Mouse (Mus musculus) lung, adult 2 months (tissue): ENCODE measurements around the gene Sh3kbp1.

Experiments
- CTCF ChIP-seq: fragments of 200-500 bp; IDR thresholded peaks from 2 replicates; pipeline ENCODE4 v1.5.1; 2011; ENCODE audit warnings: mild to moderate bottlenecking, low read length, control low read depth; ENCODE audit not compliant: insufficient read depth
- POLR2A ChIP-seq: fragments of 200-500 bp; IDR thresholded peaks from 2 replicates; pipeline ENCODE4 v1.6.1; 2011; ENCODE audit warnings: low read depth, mild to moderate bottlenecking, control low read depth, low read length, borderline replicate concordance; ENCODE audit errors: extremely low read depth

- TF ChIP-seq CTCF (no peak), POLR2A (no peak)
Measured at GRCm38 (mm10) chrX:159817508-159817907, 190.4 kb downstream of the Sh3kbp1 start.
